Mouse (Mus musculus) forebrain, embryonic 13.5 days (tissue): ENCODE data around the gene Pih1d2. TPM values are rescaled to one million over a fixed set of nuclear protein-coding genes. Genes with fewer than 3 reads are reported as not detected.

Experiments
- ATAC-seq: fragments of 200-750 bp; cut with Nextera tagmentation; 2 replicates; pipeline ENCODE4 v1.8.0; 2017
- H3K27ac ChIP-seq: fragments of 300-500 bp; sonication (generic); 2 replicates; pipeline ENCODE4 v1.5.1; 2015; ENCODE audit warnings: inconsistent platforms, mild to moderate bottlenecking, moderate library complexity
- H3K27me3 ChIP-seq: fragments of 300-500 bp; sonication (generic); 2 replicates; pipeline ENCODE4 v1.6.1; 2015; ENCODE audit warnings: mild to moderate bottlenecking, inconsistent platforms
- H3K36me3 ChIP-seq: fragments of 300-500 bp; sonication (generic); 2 replicates; pipeline ENCODE4 v1.6.1; 2015; ENCODE audit warnings: mild to moderate bottlenecking, inconsistent platforms; ENCODE audit not compliant: poor library complexity, severe bottlenecking
- H3K4me1 ChIP-seq: fragments of 300-500 bp; sonication (generic); 2 replicates; pipeline ENCODE4 v1.6.1; 2015; ENCODE audit warnings: inconsistent platforms
- H3K4me2 ChIP-seq: fragments of 300-500 bp; sonication (generic); 2 replicates; pipeline ENCODE4 v1.6.1; 2015; ENCODE audit warnings: inconsistent platforms, mild to moderate bottlenecking, moderate library complexity
- H3K4me3 ChIP-seq: fragments of 300-500 bp; sonication (generic); 2 replicates; pipeline ENCODE4 v1.5.1; 2015; ENCODE audit warnings: mild to moderate bottlenecking, inconsistent platforms
- H3K9ac ChIP-seq: fragments of 300-500 bp; sonication (generic); 2 replicates; pipeline ENCODE4 v1.6.1; 2015; ENCODE audit warnings: mild to moderate bottlenecking, inconsistent platforms
- H3K9me3 ChIP-seq: fragments of 300-500 bp; sonication (generic); replicated peaks from 2 replicates; pipeline ENCODE4 v1.6.1; 2016; ENCODE audit warnings: inconsistent platforms
- WGBS: fragments of 180-500 bp; shearing (Covaris S2); methylation state at CpG from one replicate; pipeline ENCODE4 v1.1.7; 2015; 5-methylcytosine and 5-hydroxymethylcytosine counted together
- polyA plus RNA-seq: library from polyadenylated mRNA; unstranded; fragments of >200 nt; fragmentation: Nextera tagmentation; extraction: Ambion mirVana; gene quantifications from 2 replicates; pipeline ENCODE4 v1.2.1, GENCODE M21; 2015

Pih1d2 gene
- polyA plus RNA-seq, result 5.0 and 6.0 TPM in 2 replicates

GRCm38 (mm10) chr9:50616766-50617603 is at the start of gene Pih1d2, which contains the start of gene Nkapd1:
TSS of gene Pih1d2 (plus strand) at chr9:50617321.
TSS of gene Nkapd1 (minus strand) at chr9:50617464.
- Histone ChIP-seq H3K4me3 (peak within 1 kb of the TSS; percentile 100), H3K9me3 (no peaks in the 10 kb centered on the region), H3K36me3 (peaks cover 33% of the 10 kb centered on the region), H3K4me1 (peaks cover 18% of the 10 kb centered on the region), H3K4me2 (peak within 1 kb of the TSS; percentile 89), H3K27me3 (no peaks in the 10 kb centered on the region), H3K27ac (peak within 1 kb of the TSS; percentile 95), H3K9ac (peak within 1 kb of the TSS; percentile 95)
- under 1% methylated on average over 72 of the region's 81 CpGs for WGBS
- peak; percentile 97 for ATAC-seq

GRCm38 (mm10) chr9:50567372-50567771 is 49.7 kb upstream of the Pih1d2 start:
- H3K36me3 ChIP-seq, result no peaks in the 10 kb centered on the region
- H3K4me1 ChIP-seq, result no peaks in the 10 kb centered on the region
- no peak overlapping the region for H3K4me2 ChIP-seq
- H3K9me3 ChIP-seq, result no peaks in the 10 kb centered on the region
- H3K27ac ChIP-seq, result no peak overlapping the region
- H3K4me3 ChIP-seq, result no peak overlapping the region
- H3K27me3 ChIP-seq, result 0 out of 2 replicates have a peak, but pooled peaks cover 3% of the 10 kb centered on the region
- no peak overlapping the region for H3K9ac ChIP-seq
- WGBS, result 88% methylated on average over 4 of the region's 4 CpGs
- no peak for ATAC-seq

GRCm38 (mm10) chr9:50567881-50568280 is 49.2 kb upstream of the Pih1d2 start:
- Histone ChIP-seq H3K27me3 (0 out of 2 replicates have a peak, but pooled peaks cover 3% of the 10 kb centered on the region), H3K36me3 (no peaks in the 10 kb centered on the region), H3K4me2 (no peak overlapping the region), H3K9me3 (no peaks in the 10 kb centered on the region), H3K4me1 (no peaks in the 10 kb centered on the region), H3K9ac (no peak overlapping the region), H3K4me3 (no peak overlapping the region), H3K27ac (no peak overlapping the region)
- 90% methylated on average over 2 of the region's 2 CpGs for WGBS
- ATAC-seq, result no peak

- Histone ChIP-seq H3K9ac (no peak overlapping the region), H3K4me1 (no peaks in the 10 kb centered on the region), H3K27ac (no peak overlapping the region), H3K27me3 (0 out of 2 replicates have a peak, but pooled peaks cover 3% of the 10 kb centered on the region), H3K4me3 (no peak overlapping the region), H3K36me3 (no peaks in the 10 kb centered on the region), H3K9me3 (no peaks in the 10 kb centered on the region), H3K4me2 (no peak overlapping the region)
- WGBS, result 76% methylated on average over 10 of the region's 10 CpGs
- no peak for ATAC-seq
Measured at GRCm38 (mm10) chr9:50569599-50570525, 47.3 kb upstream of the Pih1d2 start.

- ATAC-seq, result no peak
- Histone ChIP-seq H3K36me3 (no peaks in the 10 kb centered on the region), H3K4me2 (no peak overlapping the region), H3K27me3 (no peaks in the 10 kb centered on the region), H3K4me3 (no peak overlapping the region), H3K9me3 (no peaks in the 10 kb centered on the region), H3K27ac (no peak overlapping the region), H3K4me1 (no peaks in the 10 kb centered on the region), H3K9ac (no peak overlapping the region)
- 25% methylated on average over 4 of the region's 4 CpGs for WGBS
Measured at GRCm38 (mm10) chr9:50580370-50580769, 36.8 kb upstream of the Pih1d2 start.

- Histone ChIP-seq H3K27me3 (no peaks in the 10 kb centered on the region), H3K4me2 (no peak overlapping the region), H3K9me3 (no peaks in the 10 kb centered on the region), H3K27ac (no peak overlapping the region), H3K4me3 (no peak overlapping the region), H3K4me1 (no peaks in the 10 kb centered on the region), H3K9ac (no peak overlapping the region), H3K36me3 (no peaks in the 10 kb centered on the region)
- no peak for ATAC-seq
- WGBS, result 85% methylated on average over 6 of the region's 6 CpGs
Measured at GRCm38 (mm10) chr9:50585145-50585818, 31.8 kb upstream of the Pih1d2 start.

- Histone ChIP-seq H3K27ac (no peak overlapping the region), H3K4me1 (no peaks in the 10 kb centered on the region), H3K4me2 (no peak overlapping the region), H3K27me3 (no peaks in the 10 kb centered on the region), H3K36me3 (no peaks in the 10 kb centered on the region), H3K9ac (no peak overlapping the region), H3K4me3 (no peak overlapping the region), H3K9me3 (no peaks in the 10 kb centered on the region)
- WGBS, result 80% methylated on average over 4 of the region's 4 CpGs
- no peak for ATAC-seq
Measured at GRCm38 (mm10) chr9:50586955-50587354, 30.2 kb upstream of the Pih1d2 start.

GRCm38 (mm10) chr9:50590856-50591518 is 26.1 kb upstream of the Pih1d2 start:
- Histone ChIP-seq H3K27ac (no peak overlapping the region), H3K27me3 (no peaks in the 10 kb centered on the region), H3K4me1 (no peaks in the 10 kb centered on the region), H3K4me2 (no peak overlapping the region), H3K9ac (no peak overlapping the region), H3K9me3 (no peaks in the 10 kb centered on the region), H3K4me3 (no peak overlapping the region), H3K36me3 (peaks cover 13% of the 10 kb centered on the region)
- 78% methylated on average over 10 of the region's 10 CpGs for WGBS
- no peak for ATAC-seq

GRCm38 (mm10) chr9:50592955-50593354 is 24.2 kb upstream of the Pih1d2 start:
- Histone ChIP-seq H3K9me3 (no peaks in the 10 kb centered on the region), H3K27me3 (no peaks in the 10 kb centered on the region), H3K27ac (no peak overlapping the region; the same call in 1 of the 2 replicates), H3K4me2 (no peak overlapping the region), H3K4me1 (no peaks in the 10 kb centered on the region), H3K4me3 (no peak overlapping the region), H3K36me3 (peaks cover 33% of the 10 kb centered on the region), H3K9ac (no peak overlapping the region)
- 91% methylated on average over 9 of the region's 9 CpGs for WGBS
- no peak for ATAC-seq

GRCm38 (mm10) chr9:50593544-50593943 is 23.6 kb upstream of the Pih1d2 start:
- no peak overlapping the region for H3K4me2 ChIP-seq
- no peak for ATAC-seq
- no peak overlapping the region for H3K27ac ChIP-seq
- no peak overlapping the region for H3K9ac ChIP-seq
- no peaks in the 10 kb centered on the region for H3K27me3 ChIP-seq
- peaks cover 38% of the 10 kb centered on the region for H3K36me3 ChIP-seq
- no peak overlapping the region for H3K4me3 ChIP-seq
- H3K9me3 ChIP-seq, result no peaks in the 10 kb centered on the region
- H3K4me1 ChIP-seq, result no peaks in the 10 kb centered on the region
- WGBS, result 79% methylated on average over 3 of the region's 3 CpGs

GRCm38 (mm10) chr9:50594794-50595417 is 22.2 kb upstream of the Pih1d2 start:
- H3K4me3 ChIP-seq, result no peak overlapping the region
- no peaks in the 10 kb centered on the region for H3K4me1 ChIP-seq
- H3K4me2 ChIP-seq, result no peak overlapping the region
- WGBS, result 82% methylated on average over 12 of the region's 12 CpGs
- peaks cover 52% of the 10 kb centered on the region for H3K36me3 ChIP-seq
- no peaks in the 10 kb centered on the region for H3K27me3 ChIP-seq
- H3K9ac ChIP-seq, result no peak overlapping the region
- no peak overlapping the region for H3K27ac ChIP-seq
- H3K9me3 ChIP-seq, result no peaks in the 10 kb centered on the region
- no peak for ATAC-seq
